Mouse (Mus musculus): ENCODE data around the gene Sp110.
"Not testable (repeated sequence)": the region's sequence is repeated elsewhere in the genome, so short reads cannot be mapped to it uniquely, and the experiment has no call there.

DNA sequence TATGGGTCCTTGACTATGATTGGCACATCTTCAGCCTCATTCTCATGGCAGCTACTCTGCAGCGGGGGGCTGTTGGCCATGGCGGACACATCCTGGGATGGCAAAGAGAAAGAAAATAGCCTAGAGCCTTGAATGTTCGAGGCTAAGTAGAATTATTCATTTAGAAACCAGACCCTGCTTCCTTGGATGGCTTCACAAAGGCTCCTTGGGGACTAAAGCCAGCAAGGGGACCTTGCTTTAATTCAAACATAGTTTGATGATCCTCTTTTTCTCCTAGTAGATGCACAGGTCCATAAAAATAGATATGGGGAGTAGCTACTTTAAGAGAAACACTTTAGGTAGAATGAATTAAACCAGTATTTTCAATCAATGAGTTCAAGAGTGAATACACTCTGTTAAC is 38.3 kb upstream of the Sp110 start:
- not testable (repeated sequence) for TF ChIP-seq CTCF (IDR thresholded peaks at IDR 0.05; ENCODE audit: low read depth); EP300 (optimal IDR thresholded peaks at IDR 0.05)

Data from stomach, postnatal 0 days (tissue).